10 mouse cellular contexts compared by ENCODE assay signal in the genomic region with DNA sequence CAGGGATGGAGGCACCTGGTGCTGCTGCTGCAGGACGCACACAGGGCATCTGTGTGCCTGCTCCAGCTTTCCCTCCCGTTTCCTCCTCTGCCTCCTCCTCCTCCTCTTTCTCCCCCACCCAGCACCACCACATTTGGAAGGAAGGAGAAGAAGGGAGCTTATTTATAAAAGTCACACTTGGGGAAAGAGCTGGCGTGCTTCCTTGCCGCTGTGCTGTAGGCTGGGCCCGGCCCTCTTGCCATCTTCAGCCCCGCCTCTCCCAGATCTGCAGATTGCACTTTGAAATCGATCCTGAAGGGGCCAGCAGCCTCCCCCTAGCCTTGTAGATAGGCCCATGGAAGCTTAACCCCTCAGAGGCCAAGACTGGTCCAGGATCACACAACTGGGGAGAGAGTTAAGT. TPM values are rescaled to one million over a fixed set of nuclear protein-coding genes. Genes with fewer than 3 reads are reported as not detected.
A peak's percentile ranks its signal among the peaks of the same experiment; 100 is the strongest.
DNase-seq lines count a peak whose midpoint lies in the region; ATAC-seq and TF ChIP-seq lines count a peak whose summit lies in the region.
"Had no signal": no experiment of that assay in that cellular context is flagged by ENCODE, and none has a peak within 500 bp of the region (broad histone marks: within the 10 kb centered on the region; RNA-seq: fewer than 3 reads in every experiment).

No protein-coding gene starts in this region.

- WGBS in heart, embryonic 12.5 days: 22% methylated on average over 7 of the region's 7 CpGs
- WGBS in limb, embryonic 14.5 days: 13% methylated on average over 7 of the region's 7 CpGs

- no peaks in the 10 kb centered on the region for H3K9me3 ChIP-seq in heart, embryonic 12.5 days (replicated peaks)
- H3K9me3 ChIP-seq in limb, embryonic 14.5 days (ENCODE audit: control insufficient read depth, low read length): no peaks in the 10 kb centered on the region
- H3K9me3 ChIP-seq: G1E had no signal

- DNase-seq in heart, postnatal 25 days (ENCODE audit: low spot score): no peak
- peak; percentile 83 for DNase-seq in right cerebral cortex, adult 18-20 months
- no peak for DNase-seq in right cerebral cortex, postnatal 4 days
- DNase-seq in limb, embryonic 14.5 days (ENCODE audit: low spot score): peak; percentile 11
- no peak for DNase-seq in adrenal gland, postnatal 36 days
- DNase-seq in adrenal gland, adult 8-10 months: no peak
- no peak for DNase-seq in adrenal gland, adult 18-20 months (ENCODE audit: low spot score in 2 of 2)

- no peak overlapping the region for H3K27ac ChIP-seq in heart, embryonic 12.5 days (ENCODE audit: poor library complexity, severe bottlenecking)
- H3K27ac ChIP-seq in limb, embryonic 14.5 days (replicated peaks; ENCODE audit: low read depth, low read length): no peak overlapping the region

- no peaks in the 10 kb centered on the region for H3K27me3 ChIP-seq in heart, embryonic 12.5 days (replicated peaks)
- no peaks in the 10 kb centered on the region for H3K27me3 ChIP-seq in limb, embryonic 14.5 days (ENCODE audit: control insufficient read depth, insufficient read depth, low read length)

- no peak for TF ChIP-seq POLR2A in limb, embryonic 14.5 days (IDR thresholded peaks at IDR 0.05; ENCODE audit: borderline replicate concordance, extremely low read depth, insufficient read depth, insufficient read length)

- intact Hi-C loops in heart, postnatal 25 days (cut with DNase I): no loop called here

- H3K4me2 ChIP-seq in heart, embryonic 12.5 days: peak overlapping the region; percentile 95
- peak overlapping the region; percentile 29; the same call in 1 of the 2 replicates for H3K4me2 ChIP-seq in limb, embryonic 14.5 days (replicated peaks; ENCODE audit: low read depth, low read length, severe bottlenecking)

- H3K36me3 ChIP-seq in heart, embryonic 12.5 days: 0 out of 2 replicates have a peak, but pooled peaks cover 4% of the 10 kb centered on the region
- H3K36me3 ChIP-seq in limb, embryonic 14.5 days (ENCODE audit: control insufficient read depth, insufficient read depth, low read length): no peaks in the 10 kb centered on the region

- ATAC-seq in heart, embryonic 12.5 days (ENCODE audit: insufficient number of reproducible peaks, low FRiP score): no peak
- ATAC-seq in limb, embryonic 14.5 days (ENCODE audit: low FRiP score, low read depth): no peak

- H3K4me1 ChIP-seq in heart, embryonic 12.5 days (replicated peaks): peaks cover 52% of the 10 kb centered on the region
- H3K4me1 ChIP-seq in limb, embryonic 14.5 days (ENCODE audit: control insufficient read depth, insufficient read depth, low read length): peaks cover 45% of the 10 kb centered on the region

- H3K9ac ChIP-seq in heart, embryonic 12.5 days: peak overlapping the region; percentile 34; the same call in 1 of the 2 replicates
- peak overlapping the region; percentile 13; the same call in 1 of the 2 replicates for H3K9ac ChIP-seq in limb, embryonic 14.5 days (ENCODE audit: low read depth, low read length, severe bottlenecking)

- peak overlapping the region; percentile 76 for H3K4me3 ChIP-seq in heart, embryonic 12.5 days
- H3K4me3 ChIP-seq in limb, embryonic 14.5 days (replicated peaks; ENCODE audit: low read length): no peak overlapping the region

RNA-seq across cellular contexts. Expression of a gene that starts 2.6 kb away (rescaled TPM):
- polyA plus RNA-seq in heart, embryonic 12.5 days (2016; fragmentation: Nextera tagmentation; extraction: Ambion mirVana): 12.1 and 13.3 TPM in 2 replicates
- 1 to 10 TPM; 2.2 to 2.3 TPM for total RNA-seq in heart, postnatal 25 days (2021)
- polyA plus RNA-seq in limb, embryonic 14.5 days (2012; rRNA removed): 39.2 and 45.5 TPM in 2 replicates
- 11.4 and 13.0 TPM in 2 replicates for polyA plus RNA-seq in limb, embryonic 14.5 days (2014; fragmentation: Nextera tagmentation; extraction: Ambion mirVana)
- 1 to 10 TPM; 6.8 to 7.7 TPM for total RNA-seq in adrenal gland, postnatal 36 days (2021)
- total RNA-seq in adrenal gland, adult 8-10 months (2022): 10 to 100 TPM in 3 of 4 experiments, 1 to 10 TPM in 1; 4.9 to 15.9 (median 12.1) TPM
- 1 to 10 TPM; 6.0 to 7.2 TPM for total RNA-seq in adrenal gland, adult 18-20 months (2021)
- total RNA-seq: hematopoietic stem cell, adult 5-6 weeks had no signal

RNA-seq across cellular contexts. Expression of a gene that starts 16.9 kb away (rescaled TPM):
- 58.1 and 58.3 TPM in 2 replicates for polyA plus RNA-seq in heart, embryonic 12.5 days (2016; fragmentation: Nextera tagmentation; extraction: Ambion mirVana)
- 10 to 100 TPM; 59.4 to 65.8 TPM for total RNA-seq in heart, postnatal 25 days (2021)
- polyA plus RNA-seq in limb, embryonic 14.5 days (2012; rRNA removed): 83.2 and 94.3 TPM in 2 replicates
- polyA plus RNA-seq in limb, embryonic 14.5 days (2014; fragmentation: Nextera tagmentation; extraction: Ambion mirVana): 64.7 and 67.4 TPM in 2 replicates
- 10 to 100 TPM; 45.4 to 55.3 TPM for total RNA-seq in adrenal gland, postnatal 36 days (2021)
- 10 to 100 TPM; 52.4 to 65.4 (median 55.9) TPM for total RNA-seq in adrenal gland, adult 8-10 months (2022)
- 10 to 100 TPM; 52.3 to 59.7 TPM for total RNA-seq in adrenal gland, adult 18-20 months (2021)

RNA-seq across cellular contexts. Expression of a gene that starts 38.1 kb away (rescaled TPM):
- 25.0 and 28.4 TPM in 2 replicates for polyA plus RNA-seq in heart, embryonic 12.5 days (2016; fragmentation: Nextera tagmentation; extraction: Ambion mirVana)
- total RNA-seq in heart, postnatal 25 days (2021): 10 to 100 TPM; 35.9 to 37.0 TPM
- 29.1 and 31.3 TPM in 2 replicates for polyA plus RNA-seq in limb, embryonic 14.5 days (2012; rRNA removed)
- 32.6 and 39.2 TPM in 2 replicates for polyA plus RNA-seq in limb, embryonic 14.5 days (2014; fragmentation: Nextera tagmentation; extraction: Ambion mirVana)
- 10 to 100 TPM; 28.1 to 34.6 TPM for total RNA-seq in adrenal gland, postnatal 36 days (2021)
- total RNA-seq in adrenal gland, adult 8-10 months (2022): 10 to 100 TPM; 35.8 to 42.0 (median 38.7) TPM
- 10 to 100 TPM; 25.8 to 30.3 TPM for total RNA-seq in adrenal gland, adult 18-20 months (2021)

RNA-seq across cellular contexts. Expression of a gene that starts 38.9 kb away (rescaled TPM):
- 63.6 and 68.5 TPM in 2 replicates for polyA plus RNA-seq in heart, embryonic 12.5 days (2016; fragmentation: Nextera tagmentation; extraction: Ambion mirVana)
- total RNA-seq in heart, postnatal 25 days (2021): 10 to 100 TPM; 22.3 to 22.7 TPM
- polyA plus RNA-seq in limb, embryonic 14.5 days (2012; rRNA removed): 107 and 121 TPM in 2 replicates
- 101 and 108 TPM in 2 replicates for polyA plus RNA-seq in limb, embryonic 14.5 days (2014; fragmentation: Nextera tagmentation; extraction: Ambion mirVana)
- total RNA-seq in adrenal gland, postnatal 36 days (2021): 10 to 100 TPM; 51.7 to 57.7 TPM
- 10 to 100 TPM; 54.5 to 56.7 (median 55.8) TPM for total RNA-seq in adrenal gland, adult 8-10 months (2022)
- total RNA-seq in adrenal gland, adult 18-20 months (2021): 10 to 100 TPM; 45.7 to 55.0 TPM

RNA-seq across cellular contexts. Expression of a gene that starts 39.9 kb away (rescaled TPM):
- 2.5 and 3.2 TPM in 2 replicates for polyA plus RNA-seq in heart, embryonic 12.5 days (2016; fragmentation: Nextera tagmentation; extraction: Ambion mirVana)
- total RNA-seq in heart, postnatal 25 days (2021): not detected
- 7.2 and 8.8 TPM in 2 replicates for polyA plus RNA-seq in limb, embryonic 14.5 days (2012; rRNA removed)
- polyA plus RNA-seq in limb, embryonic 14.5 days (2014; fragmentation: Nextera tagmentation; extraction: Ambion mirVana): 14.7 and 18.3 TPM in 2 replicates
- under 1 TPM in 1 of 2 experiments, not detected in 1; 0.43 TPM for total RNA-seq in adrenal gland, postnatal 36 days (2021)
- 1 to 10 TPM in 3 of 4 experiments, not detected in 1; 1.1 to 1.5 (median 1.4) TPM for total RNA-seq in adrenal gland, adult 8-10 months (2022)
- total RNA-seq in adrenal gland, adult 18-20 months (2021): under 1 TPM; 0.50 to 0.54 TPM
- total RNA-seq: G1E; hematopoietic stem cell, adult 5-6 weeks had no signal

Comparison
In these comparisons a context has a peak if more than half of its experiments do, and no peak if none do; other contexts are left out.
1. DNase-seq: peak in right cerebral cortex, adult 18-20 months (single experiment) and limb, embryonic 14.5 days (single experiment); none in heart, postnatal 25 days (single experiment), right cerebral cortex, postnatal 4 days (single experiment), adrenal gland, postnatal 36 days (0 of 2), adrenal gland, adult 8-10 months (single experiment) and adrenal gland, adult 18-20 months (0 of 2).